Mouse (Mus musculus): ENCODE data around the gene Tmem178.
A peak's percentile ranks its signal among the peaks of the same experiment; 100 is the strongest.
"Not testable (repeated sequence)": the region's sequence is repeated elsewhere in the genome, so short reads cannot be mapped to it uniquely, and the experiment has no call there.

Gene Tmem178

DNA sequence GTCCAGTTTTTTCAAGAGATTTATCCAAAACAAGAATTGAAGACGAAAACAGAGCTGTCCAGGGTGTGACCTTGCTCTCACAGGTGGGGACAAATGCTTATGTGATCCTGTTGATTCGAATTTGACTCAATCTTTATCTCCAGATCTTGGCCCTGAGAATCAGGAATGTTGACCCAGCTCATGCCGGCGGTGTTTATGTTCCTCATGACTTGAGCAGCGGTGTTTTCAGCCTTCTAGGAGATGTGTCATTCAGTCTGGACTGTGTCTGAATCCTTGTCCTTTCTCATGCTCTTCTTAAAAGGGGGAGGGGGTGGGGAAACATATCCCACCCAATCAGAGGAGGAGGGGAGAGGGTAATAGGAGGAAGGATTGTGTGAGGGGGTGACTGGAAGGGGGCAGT, 7.9 kb upstream of the Tmem178 start:
- no peak for TF ChIP-seq POU5F1 (IDR thresholded peaks at IDR 0.05; ENCODE audit: borderline replicate concordance, low read length)
- TF ChIP-seq CTCF (conservative IDR thresholded peaks at IDR 0.05; ENCODE audit: low read length), result no peak
- no peak for TF ChIP-seq NANOG (IDR thresholded peaks at IDR 0.05; ENCODE audit: borderline replicate concordance, low read length)
- H3K4me3 ChIP-seq (replicated peaks; ENCODE audit: low read length), result no peak overlapping the region
- peaks cover 10% of the 10 kb centered on the region for H3K27me3 ChIP-seq (ENCODE audit: insufficient read depth, low read length)
- H3K36me3 ChIP-seq (ENCODE audit: insufficient read depth, low read length), result no peaks in the 10 kb centered on the region
- no peaks in the 10 kb centered on the region for H3K9me3 ChIP-seq (ENCODE audit: low read length)
- 0 out of 2 replicates have a peak, but pooled peaks cover 6% of the 10 kb centered on the region for H3K4me1 ChIP-seq (replicated peaks; ENCODE audit: low read depth, low read length)

DNA sequence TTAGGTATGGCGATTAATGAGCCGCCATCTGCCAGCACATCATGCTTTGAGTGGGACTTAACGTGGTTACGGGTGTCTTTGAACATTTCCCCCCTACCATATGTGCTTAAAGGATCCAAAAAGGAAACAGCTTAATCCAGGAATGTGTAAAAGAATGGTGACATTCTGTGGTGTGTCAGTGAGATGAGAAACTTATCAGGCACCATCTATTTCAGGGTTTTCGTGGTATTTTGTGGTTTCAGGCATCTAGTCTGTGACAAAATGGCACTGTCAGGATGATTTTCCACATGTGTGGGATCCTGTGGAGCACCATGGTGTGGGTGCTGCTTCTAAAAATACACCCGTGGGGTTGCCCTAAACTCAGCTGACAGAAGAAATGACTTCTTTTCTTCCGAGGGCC, 4.6 kb upstream of the Tmem178 start:
- Histone ChIP-seq H3K36me3 (ENCODE audit: insufficient read depth, low read length) (no peaks in the 10 kb centered on the region), H3K4me1 (replicated peaks; ENCODE audit: low read depth, low read length) (peaks cover 12% of the 10 kb centered on the region), H3K27me3 (ENCODE audit: insufficient read depth, low read length) (peaks cover 39% of the 10 kb centered on the region), H3K9me3 (ENCODE audit: low read length) (no peaks in the 10 kb centered on the region), H3K4me3 (replicated peaks; ENCODE audit: low read length) (no peak overlapping the region)
- TF ChIP-seq POU5F1 (IDR thresholded peaks at IDR 0.05; ENCODE audit: borderline replicate concordance, low read length) (no peak), NANOG (IDR thresholded peaks at IDR 0.05; ENCODE audit: borderline replicate concordance, low read length) (no peak), CTCF (conservative IDR thresholded peaks at IDR 0.05; ENCODE audit: low read length) (no peak)

DNA sequence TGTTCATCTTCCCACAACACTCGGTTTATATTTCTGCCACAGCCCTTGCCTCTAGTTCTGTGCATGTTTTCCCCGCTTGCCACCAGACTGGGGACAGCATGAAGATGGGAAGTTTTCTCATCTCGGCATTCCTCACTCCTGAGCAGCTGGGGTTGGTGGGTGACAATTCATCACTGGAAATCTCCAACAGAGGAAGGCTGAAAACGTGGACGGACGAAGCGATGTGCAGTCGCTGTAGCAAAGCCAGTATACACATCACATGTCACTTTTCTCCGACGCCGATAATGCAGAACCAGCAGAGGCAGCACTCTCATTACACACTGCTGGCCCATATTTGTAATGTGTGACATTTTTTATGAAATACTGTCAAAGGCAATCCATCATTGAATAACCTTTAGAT, 2.6 kb upstream of the Tmem178 start:
- Histone ChIP-seq H3K4me1 (replicated peaks; ENCODE audit: low read depth, low read length) (peaks cover 6% of the 10 kb centered on the region), H3K36me3 (ENCODE audit: insufficient read depth, low read length) (no peaks in the 10 kb centered on the region), H3K4me3 (replicated peaks; ENCODE audit: low read length) (no peak overlapping the region), H3K27me3 (ENCODE audit: insufficient read depth, low read length) (peaks cover 56% of the 10 kb centered on the region), H3K9me3 (ENCODE audit: low read length) (no peaks in the 10 kb centered on the region)
- no peak for TF ChIP-seq CTCF (conservative IDR thresholded peaks at IDR 0.05; ENCODE audit: low read length)
- no peak for TF ChIP-seq POU5F1 (IDR thresholded peaks at IDR 0.05; ENCODE audit: borderline replicate concordance, low read length)
- TF ChIP-seq NANOG (IDR thresholded peaks at IDR 0.05; ENCODE audit: borderline replicate concordance, low read length), result no peak

DNA sequence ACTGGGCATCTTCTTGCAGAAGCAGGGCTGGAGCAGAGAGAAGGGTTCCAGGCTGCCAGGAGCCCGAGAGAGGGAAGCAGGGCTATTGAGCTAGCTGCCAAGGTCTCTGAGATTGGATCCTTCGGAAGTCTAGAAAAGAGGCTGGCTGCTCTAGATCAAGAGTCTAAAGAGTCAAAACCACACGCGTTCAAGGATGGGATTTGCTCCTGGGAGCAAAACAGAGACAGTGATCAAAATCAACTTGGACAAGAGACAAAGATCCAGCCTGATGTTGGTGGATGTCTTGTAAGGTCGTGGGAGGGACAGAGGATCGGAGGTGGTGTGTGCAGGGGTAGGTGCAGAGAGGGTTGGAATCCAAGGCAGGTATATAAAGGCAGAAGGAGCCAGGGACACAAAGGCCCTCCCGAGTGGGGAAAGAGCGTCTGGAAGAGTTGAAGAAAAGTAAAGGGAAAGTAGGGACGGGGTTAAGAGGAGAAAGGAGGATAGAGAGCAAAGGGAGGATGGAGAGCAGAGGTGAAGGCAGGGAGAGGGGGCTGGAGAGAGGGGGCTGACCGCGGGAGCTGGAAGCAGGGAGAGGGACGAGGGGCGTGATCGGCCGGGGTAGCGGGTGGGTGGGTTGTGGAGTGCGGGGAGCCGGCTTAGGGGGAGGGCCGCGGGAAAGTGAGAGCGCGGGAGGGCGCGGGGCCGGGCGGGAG, 450 bp upstream of the Tmem178 start:
- H3K4me1 ChIP-seq (replicated peaks; ENCODE audit: low read depth, low read length), result peaks cover 6% of the 10 kb centered on the region
- H3K36me3 ChIP-seq (ENCODE audit: insufficient read depth, low read length), result no peaks in the 10 kb centered on the region
- TF ChIP-seq NANOG (IDR thresholded peaks at IDR 0.05; ENCODE audit: borderline replicate concordance, low read length), result no peak
- no peak for TF ChIP-seq CTCF (conservative IDR thresholded peaks at IDR 0.05; ENCODE audit: low read length)
- TF ChIP-seq POU5F1 (IDR thresholded peaks at IDR 0.05; ENCODE audit: borderline replicate concordance, low read length), result no peak
- peak overlapping the region; percentile 89 for H3K4me3 ChIP-seq (replicated peaks; ENCODE audit: low read length)
- H3K9me3 ChIP-seq (ENCODE audit: low read length), result no peaks in the 10 kb centered on the region
- H3K27me3 ChIP-seq (ENCODE audit: insufficient read depth, low read length), result peaks cover 66% of the 10 kb centered on the region

DNA sequence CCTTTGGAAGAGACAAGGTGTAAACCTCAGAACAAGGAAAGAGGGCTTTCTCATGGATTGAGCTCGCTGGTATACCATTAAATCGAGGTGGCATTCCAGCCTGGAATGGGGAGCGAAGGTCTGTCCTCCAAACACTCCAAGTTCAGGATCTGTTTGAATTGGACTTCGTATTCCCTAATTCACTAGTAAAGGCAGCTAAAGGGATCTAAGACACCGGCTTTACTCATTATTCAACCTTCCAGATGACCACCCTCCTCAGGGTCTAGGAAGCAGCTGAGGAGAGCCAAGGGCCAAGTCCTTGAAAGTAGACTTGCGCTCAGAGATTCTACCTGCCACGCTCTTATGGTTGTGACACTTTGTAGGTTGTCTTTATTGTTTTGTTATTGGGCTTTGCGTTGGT, 1.1 kb downstream of the Tmem178 start:
- H3K36me3 ChIP-seq (ENCODE audit: insufficient read depth, low read length); H3K9me3 ChIP-seq (ENCODE audit: low read length); H3K4me3 ChIP-seq (replicated peaks; ENCODE audit: low read length); H3K4me1 ChIP-seq (replicated peaks; ENCODE audit: low read depth, low read length): not testable (repeated sequence)
- H3K27me3 ChIP-seq (ENCODE audit: insufficient read depth, low read length), result peaks cover 69% of the 10 kb centered on the region

DNA sequence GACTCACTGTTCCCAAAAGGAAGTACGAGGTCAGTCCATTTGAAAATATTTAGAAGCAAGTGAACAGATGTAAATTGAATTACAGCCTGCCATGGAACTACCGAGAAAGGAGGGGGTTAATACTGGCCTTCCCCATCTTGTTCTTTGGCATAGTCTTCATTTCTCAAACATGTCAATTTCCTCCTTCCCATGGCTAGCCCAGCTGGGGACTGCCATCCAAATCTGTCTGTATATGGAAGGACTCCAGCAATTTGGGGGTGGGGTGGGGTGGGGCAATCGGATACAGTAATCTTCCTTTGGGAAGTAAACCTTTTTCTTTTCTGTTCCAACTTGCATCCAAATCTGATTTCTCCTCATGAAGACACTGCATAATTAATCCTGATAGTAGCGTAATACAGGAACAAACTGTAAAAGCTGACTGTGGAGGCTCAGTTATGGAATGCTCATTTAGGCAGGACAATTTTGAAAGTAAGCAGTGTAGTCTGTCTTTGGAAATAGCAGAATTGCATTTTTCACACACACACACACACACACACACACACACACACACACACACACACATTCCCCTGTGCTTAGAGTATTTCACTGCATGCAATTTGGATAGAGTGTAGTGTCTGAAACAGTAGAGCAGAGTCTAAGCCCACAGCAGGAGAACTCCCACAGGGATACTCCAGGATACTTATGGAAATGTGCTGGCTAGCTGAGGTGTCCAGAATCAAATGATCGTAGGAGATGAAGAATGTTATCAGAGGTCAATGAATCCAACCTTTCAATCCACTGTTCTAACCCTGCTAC, 1.9 kb downstream of the Tmem178 start:
- H3K4me1 ChIP-seq (replicated peaks; ENCODE audit: low read depth, low read length), result peaks cover 6% of the 10 kb centered on the region
- TF ChIP-seq CTCF (conservative IDR thresholded peaks at IDR 0.05; ENCODE audit: low read length) (no peak), NANOG (IDR thresholded peaks at IDR 0.05; ENCODE audit: borderline replicate concordance, low read length) (no peak), POU5F1 (IDR thresholded peaks at IDR 0.05; ENCODE audit: borderline replicate concordance, low read length) (no peak)

DNA sequence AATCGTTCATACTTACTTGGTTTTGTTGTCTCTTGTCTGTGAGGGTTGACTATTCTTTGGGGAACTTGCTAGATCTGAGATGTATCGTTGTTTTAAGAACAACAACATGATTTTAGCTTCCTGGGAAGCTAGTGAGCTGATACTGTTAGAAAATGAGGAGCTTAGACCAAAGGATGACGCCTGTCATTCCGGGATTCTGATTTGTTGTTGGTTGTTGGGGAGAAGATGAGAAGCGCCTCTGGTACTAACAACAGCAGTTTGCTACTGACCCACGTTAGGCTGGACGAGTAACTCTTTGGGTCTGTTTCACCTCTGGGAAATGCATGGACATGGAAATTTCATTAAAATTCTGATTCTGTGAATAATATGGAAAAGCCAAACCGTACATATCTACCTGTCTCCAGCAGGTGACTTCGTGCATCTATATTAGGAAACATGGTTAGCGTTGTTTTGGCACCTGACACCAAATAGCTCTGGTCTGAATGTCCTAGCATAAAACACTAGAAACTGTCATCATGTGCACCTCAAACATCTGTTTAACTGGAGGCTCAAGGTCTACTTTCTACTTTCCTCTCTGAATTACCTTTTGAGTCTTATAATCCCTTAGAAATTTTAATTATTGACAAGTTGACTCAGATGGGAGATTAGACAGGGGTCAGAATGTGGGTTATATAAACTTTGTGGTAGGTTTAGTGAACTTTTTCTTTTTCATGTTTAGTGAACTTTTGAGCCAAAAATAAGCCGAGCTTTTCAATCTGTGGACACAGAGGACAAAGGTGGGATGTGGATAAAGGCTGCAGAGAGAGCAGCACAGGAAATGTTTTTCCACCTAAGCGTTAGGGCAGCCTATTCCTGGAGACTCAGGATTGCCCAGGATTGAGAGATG, 2.9 kb downstream of the Tmem178 start:
- TF ChIP-seq POU5F1 (IDR thresholded peaks at IDR 0.05; ENCODE audit: borderline replicate concordance, low read length) (no peak), CTCF (conservative IDR thresholded peaks at IDR 0.05; ENCODE audit: low read length) (no peak), NANOG (IDR thresholded peaks at IDR 0.05; ENCODE audit: borderline replicate concordance, low read length) (no peak)
- Histone ChIP-seq H3K4me1 (replicated peaks; ENCODE audit: low read depth, low read length) (peaks cover 6% of the 10 kb centered on the region), H3K9me3 (ENCODE audit: low read length) (no peaks in the 10 kb centered on the region)

More for the DNA sequence above, 1.9 kb downstream of the Tmem178 start:
- H3K36me3 ChIP-seq (ENCODE audit: insufficient read depth, low read length), result no peaks in the 10 kb centered on the region
- peaks cover 70% of the 10 kb centered on the region for H3K27me3 ChIP-seq (ENCODE audit: insufficient read depth, low read length)
- no peak overlapping the region for H3K4me3 ChIP-seq (replicated peaks; ENCODE audit: low read length)
- no peaks in the 10 kb centered on the region for H3K9me3 ChIP-seq (ENCODE audit: low read length)

DNA sequence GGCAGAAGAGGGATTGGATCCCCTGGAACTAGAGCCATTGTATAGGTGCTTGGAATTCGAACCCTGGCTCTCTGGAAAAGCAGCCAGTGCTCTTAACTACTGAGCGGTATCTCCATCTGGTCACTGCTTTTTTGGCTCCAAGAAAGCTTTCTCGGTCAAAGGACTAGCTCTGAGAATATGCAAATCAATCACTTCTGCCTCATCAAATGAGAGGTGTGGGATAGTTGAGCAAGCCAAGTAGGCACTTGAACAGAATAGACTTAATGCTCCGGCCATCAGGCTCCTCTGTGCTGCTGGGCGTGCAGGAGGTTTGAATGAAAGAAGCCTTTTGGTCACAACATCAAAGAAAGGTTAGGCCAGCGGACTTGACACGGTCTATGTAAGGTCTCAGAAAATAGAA, 5.0 kb downstream of the Tmem178 start:
- no peaks in the 10 kb centered on the region; the same call in 1 of the 2 replicates for H3K4me1 ChIP-seq (replicated peaks; ENCODE audit: low read depth, low read length)
- H3K9me3 ChIP-seq (ENCODE audit: low read length), result no peaks in the 10 kb centered on the region
- TF ChIP-seq POU5F1 (IDR thresholded peaks at IDR 0.05; ENCODE audit: borderline replicate concordance, low read length) (no peak), CTCF (conservative IDR thresholded peaks at IDR 0.05; ENCODE audit: low read length) (no peak), NANOG (IDR thresholded peaks at IDR 0.05; ENCODE audit: borderline replicate concordance, low read length) (no peak)
- no peak overlapping the region for H3K4me3 ChIP-seq (replicated peaks; ENCODE audit: low read length)
- H3K36me3 ChIP-seq (ENCODE audit: insufficient read depth, low read length), result no peaks in the 10 kb centered on the region
- H3K27me3 ChIP-seq (ENCODE audit: insufficient read depth, low read length), result peaks cover 42% of the 10 kb centered on the region

More for the DNA sequence above, 2.9 kb downstream of the Tmem178 start:
- Histone ChIP-seq H3K27me3 (ENCODE audit: insufficient read depth, low read length) (peaks cover 60% of the 10 kb centered on the region), H3K4me3 (replicated peaks; ENCODE audit: low read length) (no peak overlapping the region), H3K36me3 (ENCODE audit: insufficient read depth, low read length) (no peaks in the 10 kb centered on the region)
